Comparison of ENCODE assay signal across 7 mouse cellular contexts in the genomic region with DNA sequence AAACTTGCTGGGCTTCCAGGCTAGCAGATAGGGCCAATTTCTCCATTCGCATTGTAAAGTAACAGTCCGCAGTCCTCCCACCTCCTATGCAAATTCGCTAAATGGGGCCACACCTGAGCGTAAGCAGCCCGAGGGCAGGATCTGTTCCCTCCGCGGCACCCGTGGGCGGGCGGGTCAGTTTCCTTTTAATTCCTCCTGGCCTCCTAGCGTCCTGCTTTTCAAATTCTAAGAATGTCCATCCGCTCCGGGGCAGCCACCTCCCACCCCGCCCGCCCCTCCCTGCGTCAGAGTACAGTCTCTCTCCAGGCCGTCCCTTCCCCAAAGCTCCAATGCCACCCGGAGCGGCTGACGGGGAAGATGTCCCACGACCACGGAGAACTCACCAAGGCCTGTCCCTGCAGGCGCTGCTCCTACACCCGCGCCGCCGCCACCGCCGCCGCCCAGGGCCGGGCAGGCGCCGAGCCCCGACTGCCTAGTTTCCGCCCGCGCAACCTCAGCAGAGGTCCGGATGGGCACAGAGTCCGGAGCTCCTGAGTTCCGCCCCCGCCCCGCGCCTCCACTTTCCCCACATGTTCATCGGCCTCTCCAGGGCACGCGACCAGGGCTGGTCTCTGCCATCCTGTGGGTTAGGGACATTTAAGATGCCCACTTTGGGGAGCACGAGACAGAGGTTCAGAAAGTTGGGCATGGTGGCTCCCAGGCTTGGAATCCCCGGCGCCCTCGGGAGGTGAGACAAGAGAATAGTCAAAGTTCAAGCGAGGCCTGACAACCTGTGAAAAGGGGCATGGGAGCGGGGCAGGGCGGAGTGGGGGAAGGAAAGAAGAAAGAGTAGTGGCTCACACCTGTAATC. TPM values are rescaled to one million over a fixed set of nuclear protein-coding genes. Genes with fewer than 3 reads are reported as not detected.
DNase-seq lines count a peak whose midpoint lies in the region; ATAC-seq lines count a peak whose summit lies in the region.

No protein-coding gene starts in this region.

- H3K4me2 ChIP-seq in intestine, embryonic 16.5 days (ENCODE audit: low read depth, low read length) = peak overlapping the region; percentile 70
- peak overlapping the region; percentile 82 for H3K4me2 ChIP-seq in midbrain, embryonic 12.5 days (replicated peaks)

- peaks cover 13% of the 10 kb centered on the region for H3K27me3 ChIP-seq in intestine, embryonic 16.5 days (replicated peaks; ENCODE audit: control insufficient read depth, insufficient read depth, low read length)
- peaks cover 42% of the 10 kb centered on the region for H3K27me3 ChIP-seq in limb, embryonic 10.5 days (ENCODE audit: low read depth, poor library complexity, severe bottlenecking)
- H3K27me3 ChIP-seq in midbrain, embryonic 12.5 days = peaks cover 37% of the 10 kb centered on the region

- no peaks in the 10 kb centered on the region for H3K9me3 ChIP-seq in intestine, embryonic 16.5 days (ENCODE audit: control insufficient read depth, low read length)
- no peaks in the 10 kb centered on the region for H3K9me3 ChIP-seq in limb, embryonic 10.5 days (replicated peaks)
- H3K9me3 ChIP-seq in midbrain, embryonic 12.5 days = no peaks in the 10 kb centered on the region

- WGBS in intestine, embryonic 16.5 days = 1% methylated on average over 53 of the region's 53 CpGs
- under 1% methylated on average over 53 of the region's 53 CpGs for WGBS in limb, embryonic 10.5 days
- WGBS in midbrain, embryonic 12.5 days = under 1% methylated on average over 52 of the region's 53 CpGs

- DNase-seq in adrenal gland, adult (ENCODE audit: inconsistent age in 2 of 2, low spot score in 1 of 2) = peak; percentile 86 to 95
- peak; percentile 85 for DNase-seq in embryo, embryonic 10.5 days (ENCODE audit: low spot score)
- peak; percentile 70 to 84 for DNase-seq in gastrocnemius, postnatal 36 days
- peak; percentile 94 for DNase-seq in limb, embryonic 10.5 days (ENCODE audit: low spot score)
- DNase-seq in skeletal muscle tissue, adult 2 months (ENCODE audit: low read depth, low spot score) = peak; percentile 54

- peaks cover 30% of the 10 kb centered on the region for H3K4me1 ChIP-seq in intestine, embryonic 16.5 days (ENCODE audit: control insufficient read depth, insufficient read depth, low read length)
- H3K4me1 ChIP-seq in limb, embryonic 10.5 days = peaks cover 32% of the 10 kb centered on the region
- H3K4me1 ChIP-seq in midbrain, embryonic 12.5 days = peaks cover 35% of the 10 kb centered on the region

- intact Hi-C loops in gastrocnemius, postnatal 36 days (cut with DNase I) = loop anchor here (5.0 kb wide), 2 partner anchors 51 to 66 kb away; partner anchors contain the start of genes Bloc1s3 and Trappc6a

- peak overlapping the region; percentile 84 for H3K9ac ChIP-seq in intestine, embryonic 16.5 days (ENCODE audit: low read depth, low read length)
- H3K9ac ChIP-seq in midbrain, embryonic 12.5 days (replicated peaks) = peak overlapping the region; percentile 71

- ATAC-seq in intestine, embryonic 16.5 days = peak; percentile 89
- ATAC-seq in midbrain, embryonic 12.5 days (ENCODE audit: low FRiP score, low read depth) = peak; percentile 84

- peak overlapping the region; percentile 94 for H3K27ac ChIP-seq in intestine, embryonic 16.5 days (ENCODE audit: low read length)
- H3K27ac ChIP-seq in limb, embryonic 10.5 days = peak overlapping the region; percentile 89
- H3K27ac ChIP-seq in midbrain, embryonic 12.5 days (replicated peaks) = peak overlapping the region; percentile 73

- H3K4me3 ChIP-seq in intestine, embryonic 16.5 days (ENCODE audit: low read length) = peak overlapping the region; percentile 70
- peak overlapping the region; percentile 75 for H3K4me3 ChIP-seq in limb, embryonic 10.5 days
- peak overlapping the region; percentile 81 for H3K4me3 ChIP-seq in midbrain, embryonic 12.5 days

- no peaks in the 10 kb centered on the region for H3K36me3 ChIP-seq in intestine, embryonic 16.5 days (ENCODE audit: control insufficient read depth, insufficient read depth, low read length)
- peaks cover 36% of the 10 kb centered on the region for H3K36me3 ChIP-seq in limb, embryonic 10.5 days
- H3K36me3 ChIP-seq in midbrain, embryonic 12.5 days = peaks cover 20% of the 10 kb centered on the region

RNA-seq across cellular contexts. Expression of gene Zfp296, which starts 3.9 kb away (rescaled TPM):
- total RNA-seq in gastrocnemius, postnatal 36 days (2021) = under 1 TPM; 0.23 to 0.44 TPM
- polyA plus RNA-seq in intestine, embryonic 16.5 days (2015; fragmentation: Nextera tagmentation; extraction: Ambion mirVana) = 0.42 and 0.64 TPM in 2 replicates
- 0.71 and 0.93 TPM in 2 replicates for polyA plus RNA-seq in limb, embryonic 10.5 days (2016; fragmentation: Nextera tagmentation; extraction: Ambion mirVana)
- polyA plus RNA-seq in midbrain, embryonic 12.5 days (2016; fragmentation: Nextera tagmentation; extraction: Ambion mirVana) = 0.14 and 0.27 TPM in 2 replicates

RNA-seq across cellular contexts. Expression of gene Gemin7, which starts 4.2 kb away (rescaled TPM):
- total RNA-seq in gastrocnemius, postnatal 36 days (2021) = 10 to 100 TPM; 59.1 to 65.1 TPM
- 132 and 137 TPM in 2 replicates for polyA plus RNA-seq in intestine, embryonic 16.5 days (2015; fragmentation: Nextera tagmentation; extraction: Ambion mirVana)
- 196 and 201 TPM in 2 replicates for polyA plus RNA-seq in limb, embryonic 10.5 days (2016; fragmentation: Nextera tagmentation; extraction: Ambion mirVana)
- polyA plus RNA-seq in midbrain, embryonic 12.5 days (2016; fragmentation: Nextera tagmentation; extraction: Ambion mirVana) = 129 and 132 TPM in 2 replicates

RNA-seq across cellular contexts. Expression of gene Ppp1r37, which starts 10.3 kb away (rescaled TPM):
- total RNA-seq in gastrocnemius, postnatal 36 days (2021) = 10 to 100 TPM; 34.8 to 41.4 TPM
- 15.5 and 18.6 TPM in 2 replicates for polyA plus RNA-seq in intestine, embryonic 16.5 days (2015; fragmentation: Nextera tagmentation; extraction: Ambion mirVana)
- 25.9 and 27.2 TPM in 2 replicates for polyA plus RNA-seq in limb, embryonic 10.5 days (2016; fragmentation: Nextera tagmentation; extraction: Ambion mirVana)
- polyA plus RNA-seq in midbrain, embryonic 12.5 days (2016; fragmentation: Nextera tagmentation; extraction: Ambion mirVana) = 37.2 and 38.8 TPM in 2 replicates

RNA-seq across cellular contexts. Expression of gene Clasrp, which starts 31.1 kb away (rescaled TPM):
- total RNA-seq in gastrocnemius, postnatal 36 days (2021) = 10 to 100 TPM; 10.9 to 12.0 TPM
- polyA plus RNA-seq in intestine, embryonic 16.5 days (2015; fragmentation: Nextera tagmentation; extraction: Ambion mirVana) = 30.3 and 32.5 TPM in 2 replicates
- polyA plus RNA-seq in limb, embryonic 10.5 days (2016; fragmentation: Nextera tagmentation; extraction: Ambion mirVana) = 59.0 and 63.4 TPM in 2 replicates
- 71.7 and 74.3 TPM in 2 replicates for polyA plus RNA-seq in midbrain, embryonic 12.5 days (2016; fragmentation: Nextera tagmentation; extraction: Ambion mirVana)

RNA-seq across cellular contexts. Expression of gene Nkpd1, which starts 55.5 kb away (rescaled TPM):
- total RNA-seq in gastrocnemius, postnatal 36 days (2021) = not detected
- polyA plus RNA-seq in intestine, embryonic 16.5 days (2015; fragmentation: Nextera tagmentation; extraction: Ambion mirVana) = 0.06 and 0.07 TPM in 2 replicates
- polyA plus RNA-seq in limb, embryonic 10.5 days (2016; fragmentation: Nextera tagmentation; extraction: Ambion mirVana) = 0.10 and 0.11 TPM in 2 replicates
- polyA plus RNA-seq in midbrain, embryonic 12.5 days (2016; fragmentation: Nextera tagmentation; extraction: Ambion mirVana) = 0.06 TPM in 1 of 2 replicates, not detected in the other

Comparison
In these comparisons a context has a peak if more than half of its experiments do, and no peak if none do; other contexts are left out.
1. Peak in every context shown above with its lines: DNase-seq, ATAC-seq, H3K4me3 ChIP-seq and H3K27ac ChIP-seq.